Mouse (Mus musculus): ENCODE data around the gene Rfpl4. TPM values are rescaled to one million over a fixed set of nuclear protein-coding genes. Genes with fewer than 3 reads are reported as not detected.

Gene Rfpl4
- polyA plus RNA-seq, 1 experiment from 2014 or later: not detected

- no peak for DNase-seq
- H3K9me3 ChIP-seq (ENCODE audit: control insufficient read depth, low read length): no peaks in the 10 kb centered on the region
- H3K4me2 ChIP-seq (ENCODE audit: low read length): no peak overlapping the region
- ATAC-seq (ENCODE audit: low FRiP score, low TSS enrichment): no peak
- WGBS: 95% methylated on average over 10 of the region's 10 CpGs
- H3K4me3 ChIP-seq (replicated peaks; ENCODE audit: low read depth, low read length): no peak overlapping the region
- peaks cover 32% of the 10 kb centered on the region for H3K36me3 ChIP-seq (ENCODE audit: control insufficient read depth, insufficient read depth, low read length)
- no peaks in the 10 kb centered on the region for H3K4me1 ChIP-seq (ENCODE audit: control insufficient read depth, insufficient read depth, low read length)
- no peaks in the 10 kb centered on the region for H3K27me3 ChIP-seq (ENCODE audit: control insufficient read depth, insufficient read depth, low read length)
- H3K27ac ChIP-seq (replicated peaks; ENCODE audit: low read depth, low read length): no peak overlapping the region
- H3K9ac ChIP-seq (replicated peaks; ENCODE audit: low read length): no peak overlapping the region
Measured at GRCm38 (mm10) chr7:5101066-5101663, 15.6 kb downstream of the Rfpl4 start.

- Histone ChIP-seq H3K9ac (replicated peaks; ENCODE audit: low read length) (no peak overlapping the region), H3K9me3 (ENCODE audit: control insufficient read depth, low read length) (no peaks in the 10 kb centered on the region), H3K27me3 (ENCODE audit: control insufficient read depth, insufficient read depth, low read length) (no peaks in the 10 kb centered on the region), H3K4me3 (replicated peaks; ENCODE audit: low read depth, low read length) (no peak overlapping the region), H3K4me2 (ENCODE audit: low read length) (no peak overlapping the region), H3K27ac (replicated peaks; ENCODE audit: low read depth, low read length) (no peak overlapping the region), H3K4me1 (ENCODE audit: control insufficient read depth, insufficient read depth, low read length) (no peaks in the 10 kb centered on the region), H3K36me3 (ENCODE audit: control insufficient read depth, insufficient read depth, low read length) (peaks cover 46% of the 10 kb centered on the region)
- WGBS: 91% methylated on average over 3 of the region's 3 CpGs
- DNase-seq: no peak
- no peak for ATAC-seq (ENCODE audit: low FRiP score, low TSS enrichment)
Measured at GRCm38 (mm10) chr7:5099796-5100195, 17.0 kb downstream of the Rfpl4 start.

DNA sequence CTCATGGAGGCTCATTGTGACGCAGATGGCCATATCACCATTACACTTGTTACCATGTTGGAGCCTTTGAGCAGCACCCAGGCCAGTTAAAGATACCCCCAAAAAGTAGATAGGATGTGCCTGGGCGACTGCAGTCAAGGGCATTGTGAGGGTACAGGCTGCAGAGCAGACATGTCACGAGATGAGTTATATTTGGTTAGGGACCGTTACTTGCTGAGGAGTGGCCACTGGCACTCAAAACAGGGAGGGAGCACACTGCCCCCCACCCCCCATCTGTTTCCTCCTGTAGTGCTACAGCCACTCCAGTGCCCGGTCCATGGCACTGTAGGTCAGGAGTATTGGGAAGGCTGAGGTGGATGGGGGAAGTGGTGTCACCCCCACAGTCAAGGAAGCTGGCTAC is 18.0 kb downstream of the Rfpl4 start:
- Histone ChIP-seq H3K27ac (replicated peaks; ENCODE audit: low read depth, low read length) (no peak overlapping the region), H3K9ac (replicated peaks; ENCODE audit: low read length) (no peak overlapping the region), H3K9me3 (ENCODE audit: control insufficient read depth, low read length) (no peaks in the 10 kb centered on the region), H3K4me1 (ENCODE audit: control insufficient read depth, insufficient read depth, low read length) (no peaks in the 10 kb centered on the region), H3K27me3 (ENCODE audit: control insufficient read depth, insufficient read depth, low read length) (no peaks in the 10 kb centered on the region), H3K4me3 (replicated peaks; ENCODE audit: low read depth, low read length) (no peak overlapping the region), H3K4me2 (ENCODE audit: low read length) (no peak overlapping the region), H3K36me3 (ENCODE audit: control insufficient read depth, insufficient read depth, low read length) (peaks cover 56% of the 10 kb centered on the region)
- ATAC-seq (ENCODE audit: low FRiP score, low TSS enrichment) (no peak), DNase-seq (no peak)
- 97% methylated on average over 5 of the region's 5 CpGs for WGBS

- Histone ChIP-seq H3K36me3 (ENCODE audit: control insufficient read depth, insufficient read depth, low read length) (peaks cover 82% of the 10 kb centered on the region), H3K4me3 (replicated peaks; ENCODE audit: low read depth, low read length) (no peak overlapping the region), H3K4me2 (ENCODE audit: low read length) (no peak overlapping the region), H3K4me1 (ENCODE audit: control insufficient read depth, insufficient read depth, low read length) (no peaks in the 10 kb centered on the region), H3K27ac (replicated peaks; ENCODE audit: low read depth, low read length) (no peak overlapping the region), H3K9me3 (ENCODE audit: control insufficient read depth, low read length) (no peaks in the 10 kb centered on the region), H3K27me3 (ENCODE audit: control insufficient read depth, insufficient read depth, low read length) (no peaks in the 10 kb centered on the region), H3K9ac (replicated peaks; ENCODE audit: low read length) (no peak overlapping the region)
- WGBS: 87% methylated on average over 21 of the region's 21 CpGs
- DNase-seq (no peak), ATAC-seq (ENCODE audit: low FRiP score, low TSS enrichment) (no peak)
Measured at GRCm38 (mm10) chr7:5092831-5093510, 23.8 kb downstream of the Rfpl4 start.

DNA sequence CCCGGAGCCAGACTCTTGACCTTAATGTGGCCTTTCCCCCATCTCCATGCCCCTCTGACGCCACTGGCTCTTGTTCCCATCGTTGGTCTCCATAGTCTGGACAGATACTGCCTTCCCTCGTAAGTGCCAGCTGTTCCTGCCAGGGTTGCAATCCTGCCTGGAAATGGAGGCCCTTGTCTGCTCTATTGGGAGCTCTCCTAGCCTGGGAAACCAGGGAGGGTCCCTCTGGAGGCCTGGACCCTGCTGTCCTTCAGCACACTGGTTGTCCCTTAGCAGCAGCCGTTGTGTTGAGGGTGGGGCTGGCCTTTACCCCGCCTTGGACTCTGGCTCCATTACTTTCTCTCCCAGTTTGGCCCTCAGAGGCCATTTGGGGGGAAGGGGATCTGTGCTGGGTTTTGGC is 24.4 kb downstream of the Rfpl4 start:
- DNase-seq: no peak
- Histone ChIP-seq H3K36me3 (ENCODE audit: control insufficient read depth, insufficient read depth, low read length) (peaks cover 76% of the 10 kb centered on the region), H3K4me2 (ENCODE audit: low read length) (no peak overlapping the region), H3K27me3 (ENCODE audit: control insufficient read depth, insufficient read depth, low read length) (no peaks in the 10 kb centered on the region), H3K9ac (replicated peaks; ENCODE audit: low read length) (no peak overlapping the region), H3K27ac (replicated peaks; ENCODE audit: low read depth, low read length) (no peak overlapping the region), H3K4me1 (ENCODE audit: control insufficient read depth, insufficient read depth, low read length) (no peaks in the 10 kb centered on the region), H3K4me3 (replicated peaks; ENCODE audit: low read depth, low read length) (no peak overlapping the region), H3K9me3 (ENCODE audit: control insufficient read depth, low read length) (no peaks in the 10 kb centered on the region)
- ATAC-seq (ENCODE audit: low FRiP score, low TSS enrichment): no peak
- 82% methylated on average over 6 of the region's 6 CpGs for WGBS

DNA sequence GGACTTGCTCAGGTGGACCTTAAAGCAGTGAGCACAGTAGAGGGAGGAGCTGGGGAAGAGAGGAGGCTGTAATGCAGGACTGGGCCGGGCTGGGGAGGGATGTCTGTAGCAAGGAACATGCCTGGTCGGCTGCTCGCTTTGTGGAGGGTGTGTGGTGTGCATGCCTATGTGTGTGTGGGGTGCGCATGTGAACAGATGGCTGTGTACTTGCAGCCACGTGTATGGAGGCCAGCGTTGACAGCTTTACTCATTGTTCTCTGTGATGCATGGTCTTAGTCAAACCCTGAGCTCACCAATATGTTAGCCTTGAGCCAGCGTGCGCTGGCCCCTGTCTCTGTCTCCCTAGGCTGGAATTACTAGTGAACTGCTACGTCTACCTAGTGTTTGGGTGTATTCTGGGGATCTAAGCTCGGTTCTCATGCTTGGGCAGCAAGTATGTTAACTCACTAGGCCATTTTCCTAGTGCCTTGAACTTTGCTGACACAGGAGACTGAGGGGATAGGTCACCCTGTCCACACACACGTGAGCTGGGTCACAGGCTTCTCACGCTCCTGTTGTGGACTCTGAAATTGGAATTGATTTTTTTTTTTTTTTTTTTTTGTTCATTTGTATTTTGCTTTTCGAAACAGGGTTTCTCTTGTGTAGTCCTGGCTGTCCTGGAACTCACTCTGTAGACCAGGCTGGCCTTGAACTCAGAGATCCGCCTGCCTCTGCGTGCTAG is 25.6 kb downstream of the Rfpl4 start:
- H3K27me3 ChIP-seq (ENCODE audit: control insufficient read depth, insufficient read depth, low read length): no peaks in the 10 kb centered on the region
- no peak overlapping the region for H3K4me2 ChIP-seq (ENCODE audit: low read length)
- ATAC-seq (ENCODE audit: low FRiP score, low TSS enrichment) (no peak), DNase-seq (no peak)
- H3K9ac ChIP-seq (replicated peaks; ENCODE audit: low read length): no peak overlapping the region
- no peaks in the 10 kb centered on the region for H3K9me3 ChIP-seq (ENCODE audit: control insufficient read depth, low read length)
- H3K27ac ChIP-seq (replicated peaks; ENCODE audit: low read depth, low read length): no peak overlapping the region
- no peak overlapping the region for H3K4me3 ChIP-seq (replicated peaks; ENCODE audit: low read depth, low read length)
- H3K36me3 ChIP-seq (ENCODE audit: control insufficient read depth, insufficient read depth, low read length): peaks cover 73% of the 10 kb centered on the region
- no peaks in the 10 kb centered on the region for H3K4me1 ChIP-seq (ENCODE audit: control insufficient read depth, insufficient read depth, low read length)
- 89% methylated on average over 15 of the region's 15 CpGs for WGBS

DNA sequence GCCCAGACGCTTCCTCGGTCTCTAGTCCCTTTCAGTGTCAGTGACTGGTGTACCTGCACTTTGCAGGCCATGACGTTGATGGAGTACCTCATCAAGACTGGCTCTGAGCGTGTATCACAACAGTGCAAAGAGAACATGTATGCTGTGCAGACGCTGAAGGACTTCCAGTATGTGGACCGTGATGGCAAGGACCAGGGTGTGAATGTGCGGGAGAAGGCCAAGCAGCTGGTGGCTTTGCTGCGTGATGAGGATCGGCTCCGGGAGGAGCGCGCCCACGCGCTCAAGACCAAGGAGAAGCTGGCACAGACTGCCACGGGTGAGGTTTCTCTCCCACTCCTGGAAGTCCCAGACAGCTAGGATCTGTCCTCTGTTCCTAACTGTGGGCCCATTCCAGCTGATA is 26.9 kb downstream of the Rfpl4 start:
- WGBS: 97% methylated on average over 15 of the region's 15 CpGs
- ATAC-seq (ENCODE audit: low FRiP score, low TSS enrichment) (no peak), DNase-seq (no peak)
- H3K27ac ChIP-seq (replicated peaks; ENCODE audit: low read depth, low read length): no peak overlapping the region
- H3K9me3 ChIP-seq (ENCODE audit: control insufficient read depth, low read length): no peaks in the 10 kb centered on the region
- no peaks in the 10 kb centered on the region for H3K27me3 ChIP-seq (ENCODE audit: control insufficient read depth, insufficient read depth, low read length)
- H3K36me3 ChIP-seq (ENCODE audit: control insufficient read depth, insufficient read depth, low read length): peaks cover 71% of the 10 kb centered on the region
- no peaks in the 10 kb centered on the region for H3K4me1 ChIP-seq (ENCODE audit: control insufficient read depth, insufficient read depth, low read length)
- no peak overlapping the region for H3K9ac ChIP-seq (replicated peaks; ENCODE audit: low read length)
- no peak overlapping the region for H3K4me3 ChIP-seq (replicated peaks; ENCODE audit: low read depth, low read length)
- no peak overlapping the region for H3K4me2 ChIP-seq (ENCODE audit: low read length)

GRCm38 (mm10) chr7:5087886-5088285 is 28.9 kb downstream of the Rfpl4 start:
- H3K27ac ChIP-seq (replicated peaks; ENCODE audit: low read depth, low read length): no peak overlapping the region
- no peak overlapping the region for H3K4me3 ChIP-seq (replicated peaks; ENCODE audit: low read depth, low read length)
- no peaks in the 10 kb centered on the region for H3K9me3 ChIP-seq (ENCODE audit: control insufficient read depth, low read length)
- no peak overlapping the region for H3K4me2 ChIP-seq (ENCODE audit: low read length)
- H3K36me3 ChIP-seq (ENCODE audit: control insufficient read depth, insufficient read depth, low read length): peaks cover 64% of the 10 kb centered on the region
- WGBS: 93% methylated on average over 4 of the region's 4 CpGs
- H3K9ac ChIP-seq (replicated peaks; ENCODE audit: low read length): no peak overlapping the region
- H3K27me3 ChIP-seq (ENCODE audit: control insufficient read depth, insufficient read depth, low read length): no peaks in the 10 kb centered on the region
- no peak for ATAC-seq (ENCODE audit: low FRiP score, low TSS enrichment)
- peaks cover 3% of the 10 kb centered on the region; the same call in 1 of the 2 replicates for H3K4me1 ChIP-seq (ENCODE audit: control insufficient read depth, insufficient read depth, low read length)
- DNase-seq: no peak

All from midbrain, embryonic 14.5 days (tissue).